ENCODE assay signal across 10 mouse cellular contexts in the genomic region with DNA sequence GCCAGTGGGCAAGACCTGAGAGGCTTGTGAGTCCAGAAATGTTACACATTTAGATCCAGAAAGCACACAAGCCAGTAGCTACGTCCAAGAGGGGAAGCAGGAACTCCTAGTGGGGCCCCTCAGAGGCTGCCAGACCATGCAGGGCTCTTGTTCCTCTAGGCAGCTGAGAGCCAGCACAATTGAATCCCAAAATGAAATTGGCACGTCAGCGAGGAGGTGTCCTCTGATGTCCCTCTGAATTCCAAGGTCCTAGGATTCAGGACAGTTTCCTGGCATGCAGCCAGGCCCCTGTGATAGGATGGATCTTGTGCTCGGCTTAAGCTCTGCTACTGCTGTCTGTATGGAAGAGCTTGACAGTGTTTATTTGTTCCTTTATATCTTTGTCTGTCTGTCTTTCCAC.
DNase-seq lines count a peak whose midpoint lies in the region; ATAC-seq lines count a peak whose summit lies in the region.
"Had no signal": no experiment of that assay in that cellular context is flagged by ENCODE, and none has a peak within 500 bp of the region (broad histone marks: within the 10 kb centered on the region; RNA-seq: fewer than 3 reads in every experiment).

No protein-coding gene starts in this region.

- DNase-seq in kidney, postnatal 4 days: peak; percentile 52 to 63
- no peak for DNase-seq in kidney, adult 11 months
- peak; percentile 68 for DNase-seq in adrenal gland, adult 8-10 months
- DNase-seq in cerebellum, postnatal 10 days: peak; percentile 86 to 88
- peak; percentile 79 to 81 for DNase-seq in heart, postnatal 14 days
- DNase-seq in right cerebral cortex, adult 2 months (ENCODE audit: low spot score in 2 of 2): no peak
- DNase-seq in embryo, embryonic 11 days: no peak

- intact Hi-C loops in heart, postnatal 14 days (cut with DNase I): loop anchor here (5.0 kb wide), 1 partner anchor 44 kb away; no protein-coding TSS in a partner anchor

- ATAC-seq in monocyte, adult 5-6 weeks (replicated peaks; ENCODE audit: insufficient number of reproducible peaks, low FRiP score, low TSS enrichment, poor library complexity, severe bottlenecking): no peak
- ATAC-seq: intestine, embryonic 16.5 days; midbrain, embryonic 13.5 days had no signal

Comparison
In these comparisons a context has a peak if more than half of its experiments do, and no peak if none do; other contexts are left out.
1. DNase-seq: peak in kidney, postnatal 4 days (2 of 2), adrenal gland, adult 8-10 months (single experiment), cerebellum, postnatal 10 days (2 of 2) and heart, postnatal 14 days (2 of 2); none in kidney, adult 11 months (single experiment), right cerebral cortex, adult 2 months (0 of 2) and embryo, embryonic 11 days (single experiment).